Mouse (Mus musculus) B cell, adult (primary cell): Measurements from ENCODE around the gene Scgb1b12. TPM values are rescaled to one million over a fixed set of nuclear protein-coding genes. Genes with fewer than 3 reads are reported as not detected.

Experiments
- total RNA-seq: library from RNA; stranded (reverse); gene quantifications from 4 replicates; pipeline ENCODE4 v1.2.4, GENCODE M21; 2023; ENCODE audit not compliant: inconsistent age

Gene Scgb1b12
- not detected in 4 replicates for total RNA-seq

GRCm38 (mm10) chr7:32333882-32334281 is at the start of gene Scgb1b12:
Gene Scgb1b12 (plus strand): TSS chr7:32334182.

GRCm38 (mm10) chr7:32327145-32327544 is 6.8 kb upstream of the Scgb1b12 start, which contains the start of gene Scgb2b12:
Gene Scgb2b12 (minus strand): TSS chr7:32327245.

Other genes with a start within 250 kb of the Scgb1b12 start
- gene Scgb1b10, start 233.3 kb upstream of the Scgb1b12 start, total RNA-seq, result not detected in 4 replicates
- not detected in 4 replicates for gene Scgb2b11, start 123.0 kb upstream of the Scgb1b12 start, total RNA-seq
- not detected in 4 replicates for gene Scgb1b11, start 111.3 kb upstream of the Scgb1b12 start, total RNA-seq
- gene Scgb2b12, start 6.9 kb upstream of the Scgb1b12 start, total RNA-seq, result not detected in 4 replicates
- not detected in 4 replicates for gene Scgb1b29, start 107.4 kb downstream of the Scgb1b12 start, total RNA-seq